Mouse (Mus musculus): Measurements from ENCODE around the gene Ddx47.

The Ddx47 gene

GRCm38 (mm10) chr6:135069856-135070255, 58.4 kb downstream of the Ddx47 start:
- DNase-seq (ENCODE audit: low spot score) = no peak

GRCm38 (mm10) chr6:135070347-135070746, 58.9 kb downstream of the Ddx47 start:
- DNase-seq (ENCODE audit: low spot score) = no peak
